ENCODE assay signal across 8 mouse cellular contexts in the genomic region with DNA sequence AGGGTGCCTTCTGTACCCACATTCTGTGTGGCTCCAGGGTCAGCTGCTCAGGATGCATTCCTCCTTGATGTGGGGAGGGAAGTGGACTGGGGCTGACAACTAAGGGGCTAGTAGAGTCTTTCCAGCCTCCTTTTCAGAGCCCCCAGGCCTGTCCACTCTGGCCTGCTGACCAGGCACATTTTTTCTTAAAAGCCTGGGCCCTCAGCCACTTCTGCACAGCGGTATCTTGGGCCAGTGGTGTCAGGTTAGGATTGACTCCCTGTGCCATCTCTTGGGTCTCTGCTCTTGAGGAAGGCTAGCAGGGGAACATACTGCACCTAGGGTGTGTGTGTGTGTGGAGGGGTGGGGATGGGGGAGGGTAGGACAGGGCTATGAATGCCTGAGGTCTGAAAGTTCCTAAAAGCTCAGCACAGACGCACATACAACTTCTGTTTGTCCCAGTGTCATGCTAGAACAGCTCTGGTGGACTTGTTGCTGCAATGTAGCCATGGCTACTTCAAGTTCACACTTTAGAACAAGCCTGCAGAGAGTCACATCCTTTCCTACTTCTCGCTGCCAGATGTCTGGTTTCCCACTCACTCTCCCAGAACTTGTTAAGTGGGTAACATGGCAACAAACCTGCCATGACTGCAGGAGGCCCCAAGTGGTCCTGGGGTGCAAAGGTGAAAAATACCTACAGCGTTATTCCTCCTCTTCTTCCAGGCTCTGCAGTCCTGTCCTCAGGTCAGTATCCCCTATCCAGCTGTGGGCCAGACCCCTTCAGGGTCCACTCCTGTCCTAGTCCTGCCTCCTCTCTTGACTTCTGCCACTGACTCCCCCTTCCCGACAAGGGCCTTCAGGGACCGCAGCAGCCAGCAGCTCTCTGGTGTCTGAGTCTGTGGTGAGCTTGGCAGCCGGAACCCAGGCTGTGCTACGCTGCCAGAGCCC. TPM values are rescaled to one million over a fixed set of nuclear protein-coding genes. Genes with fewer than 3 reads are reported as not detected.
DNase-seq lines count a peak whose midpoint lies in the region; ATAC-seq and TF ChIP-seq lines count a peak whose summit lies in the region.

No protein-coding gene starts in this region.

- intact Hi-C loops in left cerebral cortex, postnatal 25 days (cut with DNase I) = no loop called here

- TF ChIP-seq EP300 in ES-Bruce4 (IDR thresholded peaks at IDR 0.05; ENCODE audit: insufficient read depth, low read depth, low read length) = no peak

- peaks cover 21% of the 10 kb centered on the region for H3K36me3 ChIP-seq in heart, embryonic 14.5 days (ENCODE audit: control insufficient read depth, insufficient read depth, low read length)
- H3K36me3 ChIP-seq in ES-Bruce4 (ENCODE audit: control insufficient read depth, insufficient read depth, low read length, poor library complexity, severe bottlenecking) = no peaks in the 10 kb centered on the region
- no peaks in the 10 kb centered on the region for H3K36me3 ChIP-seq in forebrain, embryonic 11.5 days (ENCODE audit: control insufficient read depth, insufficient read depth, low read length)
- H3K36me3 ChIP-seq in limb, embryonic 12.5 days = peaks cover 25% of the 10 kb centered on the region
- H3K36me3 ChIP-seq in neural tube, embryonic 14.5 days (ENCODE audit: control insufficient read depth, insufficient read depth, low read length) = peaks cover 4% of the 10 kb centered on the region; the same call in 1 of the 2 replicates

- ATAC-seq in heart, embryonic 14.5 days (ENCODE audit: insufficient number of reproducible peaks, insufficient read depth, low FRiP score, low read depth) = no peak
- peak; percentile 19 for ATAC-seq in forebrain, embryonic 11.5 days (replicated peaks; ENCODE audit: low FRiP score)
- peak; percentile 35; the same call in 1 of the 2 replicates for ATAC-seq in limb, embryonic 12.5 days (ENCODE audit: insufficient number of reproducible peaks, insufficient read depth, low FRiP score, low TSS enrichment, low read depth)
- 0 out of 2 replicates have a peak, but pooled peaks have one; percentile 19 for ATAC-seq in neural tube, embryonic 14.5 days (ENCODE audit: low read depth)

- no peaks in the 10 kb centered on the region for H3K9me3 ChIP-seq in heart, embryonic 14.5 days (ENCODE audit: control insufficient read depth, low read length)
- H3K9me3 ChIP-seq in ES-Bruce4 (replicated peaks; ENCODE audit: control insufficient read depth, insufficient read depth, low read length, poor library complexity, severe bottlenecking) = no peaks in the 10 kb centered on the region
- H3K9me3 ChIP-seq in forebrain, embryonic 11.5 days (ENCODE audit: control insufficient read depth, low read length) = no peaks in the 10 kb centered on the region
- no peaks in the 10 kb centered on the region for H3K9me3 ChIP-seq in limb, embryonic 12.5 days
- no peaks in the 10 kb centered on the region for H3K9me3 ChIP-seq in neural tube, embryonic 14.5 days (ENCODE audit: control insufficient read depth, low read length)

- no peak for TF ChIP-seq POLR2A in ES-Bruce4 (IDR thresholded peaks at IDR 0.05; ENCODE audit: insufficient read depth, low read length)

- peak overlapping the region; percentile 51 to 54 for H3K4me3 ChIP-seq in heart, embryonic 14.5 days (ENCODE audit: control insufficient read depth in 1 of 2, insufficient read depth in 1 of 2, low read depth in 1 of 2, low read length in 2 of 2)
- H3K4me3 ChIP-seq in ES-Bruce4 (ENCODE audit: low read depth, low read length) = peak overlapping the region; percentile 76
- peak overlapping the region; percentile 31 for H3K4me3 ChIP-seq in forebrain, embryonic 11.5 days (ENCODE audit: low read depth, low read length)
- peak overlapping the region; percentile 52 for H3K4me3 ChIP-seq in limb, embryonic 12.5 days (replicated peaks)
- H3K4me3 ChIP-seq in neural tube, embryonic 14.5 days (ENCODE audit: low read depth, low read length) = peak overlapping the region; percentile 26

- H3K27ac ChIP-seq in heart, embryonic 14.5 days (replicated peaks in 1 of 2; ENCODE audit: control insufficient read depth in 1 of 2, insufficient read depth in 1 of 2, low read depth in 2 of 2, low read length in 2 of 2) = peak overlapping the region; percentile 85 to 86
- H3K27ac ChIP-seq in ES-Bruce4 (ENCODE audit: insufficient read depth, low read length) = no peak overlapping the region
- H3K27ac ChIP-seq in forebrain, embryonic 11.5 days (ENCODE audit: low read depth, low read length) = no peak overlapping the region
- H3K27ac ChIP-seq in limb, embryonic 12.5 days = peak overlapping the region; percentile 63; the same call in 1 of the 2 replicates
- H3K27ac ChIP-seq in neural tube, embryonic 14.5 days (ENCODE audit: low read depth, low read length) = no peak overlapping the region

- H3K27me3 ChIP-seq in heart, embryonic 14.5 days (ENCODE audit: control insufficient read depth, insufficient read depth, low read length) = peaks cover 5% of the 10 kb centered on the region
- no peaks in the 10 kb centered on the region for H3K27me3 ChIP-seq in ES-Bruce4 (ENCODE audit: control insufficient read depth, insufficient read depth, low read length, poor library complexity, severe bottlenecking)
- H3K27me3 ChIP-seq in forebrain, embryonic 11.5 days (ENCODE audit: control insufficient read depth, insufficient read depth, low read length) = peaks cover 5% of the 10 kb centered on the region; the same call in 1 of the 2 replicates
- H3K27me3 ChIP-seq in limb, embryonic 12.5 days = peaks cover 8% of the 10 kb centered on the region; the same call in 1 of the 2 replicates
- H3K27me3 ChIP-seq in neural tube, embryonic 14.5 days (ENCODE audit: control insufficient read depth, insufficient read depth, low read length) = peaks cover 4% of the 10 kb centered on the region; the same call in 1 of the 2 replicates

- peaks cover 22 to 41% of the 10 kb centered on the region in 2 experiments for H3K4me1 ChIP-seq in heart, embryonic 14.5 days (ENCODE audit: control insufficient read depth in 2 of 2, insufficient read depth in 2 of 2, low read length in 2 of 2)
- peaks cover 6% of the 10 kb centered on the region for H3K4me1 ChIP-seq in ES-Bruce4 (ENCODE audit: control insufficient read depth, insufficient read depth, low read length)
- peaks cover 19% of the 10 kb centered on the region; the same call in 1 of the 2 replicates for H3K4me1 ChIP-seq in forebrain, embryonic 11.5 days (replicated peaks; ENCODE audit: control insufficient read depth, insufficient read depth, low read length)
- peaks cover 30% of the 10 kb centered on the region for H3K4me1 ChIP-seq in limb, embryonic 12.5 days (replicated peaks)
- 0 out of 2 replicates have a peak, but pooled peaks cover 5% of the 10 kb centered on the region for H3K4me1 ChIP-seq in neural tube, embryonic 14.5 days (ENCODE audit: control insufficient read depth, insufficient read depth, low read length)

- peak overlapping the region; percentile 76 for H3K9ac ChIP-seq in heart, embryonic 14.5 days (ENCODE audit: low read length)
- peak overlapping the region; percentile 48 for H3K9ac ChIP-seq in ES-Bruce4 (ENCODE audit: low read depth, poor library complexity, severe bottlenecking)
- H3K9ac ChIP-seq in forebrain, embryonic 11.5 days (ENCODE audit: low read length) = peak overlapping the region; percentile 60
- H3K9ac ChIP-seq in limb, embryonic 12.5 days (replicated peaks) = peak overlapping the region; percentile 59
- peak overlapping the region; percentile 21; the same call in 1 of the 2 replicates for H3K9ac ChIP-seq in neural tube, embryonic 14.5 days (replicated peaks; ENCODE audit: low read depth, low read length)

- no peak for DNase-seq in heart, adult 8-10 months (ENCODE audit: low spot score)
- DNase-seq in forebrain, embryonic 11.5 days (ENCODE audit: low spot score) = peak; percentile 51
- DNase-seq in right cerebral cortex, adult 18-20 months = no peak
- DNase-seq in left cerebral cortex, postnatal 25 days (ENCODE audit: low spot score in 2 of 2) = no peak

- H3K4me2 ChIP-seq in heart, embryonic 14.5 days (ENCODE audit: low read length) = peak overlapping the region; percentile 88
- H3K4me2 ChIP-seq in forebrain, embryonic 11.5 days (ENCODE audit: low read depth, low read length, severe bottlenecking) = peak overlapping the region; percentile 51
- peak overlapping the region; percentile 98 for H3K4me2 ChIP-seq in limb, embryonic 12.5 days
- peak overlapping the region; percentile 53 for H3K4me2 ChIP-seq in neural tube, embryonic 14.5 days (ENCODE audit: low read depth, low read length)

- TF ChIP-seq CTCF in ES-Bruce4 (IDR thresholded peaks at IDR 0.05; ENCODE audit: low read depth, low read length) = no peak

- 7% methylated on average over 8 of the region's 8 CpGs for WGBS in heart, embryonic 14.5 days
- 6% methylated on average over 8 of the region's 8 CpGs for WGBS in forebrain, embryonic 11.5 days
- WGBS in limb, embryonic 12.5 days = 10% methylated on average over 8 of the region's 8 CpGs
- 15% methylated on average over 8 of the region's 8 CpGs for whole genome bisulfite sequencing in neural tube, embryonic 14.5 days

RNA-seq across cellular contexts. Expression of gene Mxra8, which starts 0.9 kb away (rescaled TPM):
- 55.5 and 75.6 TPM in 2 replicates for polyA plus RNA-seq in heart, embryonic 14.5 days (2014; fragmentation: Nextera tagmentation; extraction: Ambion mirVana)
- 10 to 100 TPM; 19.7 to 30.4 (median 24.4) TPM for total RNA-seq in heart, adult 8-10 months (2022)
- polyA plus RNA-seq in ES-Bruce4 (2011; ENCODE audit: insufficient read depth, insufficient read length, low read depth, missing spikeins) = 21.1 and 26.1 TPM in 2 replicates
- polyA plus RNA-seq in forebrain, embryonic 11.5 days (2014; fragmentation: Nextera tagmentation; extraction: Ambion mirVana) = 28.8 and 29.3 TPM in 2 replicates
- polyA plus RNA-seq in limb, embryonic 12.5 days (2016; fragmentation: Nextera tagmentation; extraction: Ambion mirVana) = 44.9 and 62.1 TPM in 2 replicates
- 9.6 and 24.0 TPM in 2 replicates for polyA plus RNA-seq in neural tube, embryonic 14.5 days (2014; fragmentation: Nextera tagmentation; extraction: Ambion mirVana)
- 1 to 10 TPM; 7.0 to 8.4 TPM for total RNA-seq in left cerebral cortex, postnatal 25 days (2021)

RNA-seq across cellular contexts. Expression of gene Dvl1, which starts 6.9 kb away (rescaled TPM):
- 9.1 and 10.9 TPM in 2 replicates for polyA plus RNA-seq in heart, embryonic 14.5 days (2014; fragmentation: Nextera tagmentation; extraction: Ambion mirVana)
- 10 to 100 TPM; 41.3 to 50.7 (median 49.8) TPM for total RNA-seq in heart, adult 8-10 months (2022)
- polyA plus RNA-seq in ES-Bruce4 (2011; ENCODE audit: insufficient read depth, insufficient read length, low read depth, missing spikeins) = 15.2 and 20.3 TPM in 2 replicates
- 17.9 and 18.0 TPM in 2 replicates for polyA plus RNA-seq in forebrain, embryonic 11.5 days (2014; fragmentation: Nextera tagmentation; extraction: Ambion mirVana)
- 5.5 and 14.7 TPM in 2 replicates for polyA plus RNA-seq in limb, embryonic 12.5 days (2016; fragmentation: Nextera tagmentation; extraction: Ambion mirVana)
- 14.0 and 16.1 TPM in 2 replicates for polyA plus RNA-seq in neural tube, embryonic 14.5 days (2014; fragmentation: Nextera tagmentation; extraction: Ambion mirVana)
- 10 to 100 TPM; 87.9 to 88.0 TPM for total RNA-seq in left cerebral cortex, postnatal 25 days (2021)

RNA-seq across cellular contexts. Expression of gene Aurkaip1, which starts 9.3 kb away (rescaled TPM):
- polyA plus RNA-seq in heart, embryonic 14.5 days (2014; fragmentation: Nextera tagmentation; extraction: Ambion mirVana) = 112 and 118 TPM in 2 replicates
- total RNA-seq in heart, adult 8-10 months (2022) = 100 to 1,000 TPM; 112 to 128 (median 117) TPM
- polyA plus RNA-seq in ES-Bruce4 (2011; ENCODE audit: insufficient read depth, insufficient read length, low read depth, missing spikeins) = 70.6 and 76.0 TPM in 2 replicates
- polyA plus RNA-seq in forebrain, embryonic 11.5 days (2014; fragmentation: Nextera tagmentation; extraction: Ambion mirVana) = 132 and 141 TPM in 2 replicates
- 146 and 151 TPM in 2 replicates for polyA plus RNA-seq in limb, embryonic 12.5 days (2016; fragmentation: Nextera tagmentation; extraction: Ambion mirVana)
- 120 and 127 TPM in 2 replicates for polyA plus RNA-seq in neural tube, embryonic 14.5 days (2014; fragmentation: Nextera tagmentation; extraction: Ambion mirVana)
- 100 to 1,000 TPM in 1 of 2 experiments, 10 to 100 TPM in 1; 99.6 to 104 TPM for total RNA-seq in left cerebral cortex, postnatal 25 days (2021)

RNA-seq across cellular contexts. Expression of gene Tas1r3, which starts 22.8 kb away (rescaled TPM):
- polyA plus RNA-seq in heart, embryonic 14.5 days (2014; fragmentation: Nextera tagmentation; extraction: Ambion mirVana) = 0.09 and 0.12 TPM in 2 replicates
- total RNA-seq in heart, adult 8-10 months (2022) = under 1 TPM; 0.17 to 0.19 (median 0.19) TPM
- polyA plus RNA-seq in ES-Bruce4 (2011; ENCODE audit: insufficient read depth, insufficient read length, low read depth, missing spikeins) = 0.28 and 0.44 TPM in 2 replicates
- polyA plus RNA-seq in forebrain, embryonic 11.5 days (2014; fragmentation: Nextera tagmentation; extraction: Ambion mirVana) = 0.45 and 0.60 TPM in 2 replicates
- 0.39 and 0.74 TPM in 2 replicates for polyA plus RNA-seq in limb, embryonic 12.5 days (2016; fragmentation: Nextera tagmentation; extraction: Ambion mirVana)
- 0.45 and 0.47 TPM in 2 replicates for polyA plus RNA-seq in neural tube, embryonic 14.5 days (2014; fragmentation: Nextera tagmentation; extraction: Ambion mirVana)
- total RNA-seq in left cerebral cortex, postnatal 25 days (2021) = under 1 TPM; 0.27 to 0.32 TPM

RNA-seq across cellular contexts. Expression of gene Ccnl2, which starts 28.1 kb away (rescaled TPM):
- polyA plus RNA-seq in heart, embryonic 14.5 days (2014; fragmentation: Nextera tagmentation; extraction: Ambion mirVana) = 120 and 126 TPM in 2 replicates
- total RNA-seq in heart, adult 8-10 months (2022) = 10 to 100 TPM; 20.3 to 30.7 (median 26.2) TPM
- 86.1 and 87.6 TPM in 2 replicates for polyA plus RNA-seq in ES-Bruce4 (2011; ENCODE audit: insufficient read depth, insufficient read length, low read depth, missing spikeins)
- polyA plus RNA-seq in forebrain, embryonic 11.5 days (2014; fragmentation: Nextera tagmentation; extraction: Ambion mirVana) = 162 and 186 TPM in 2 replicates
- 241 and 256 TPM in 2 replicates for polyA plus RNA-seq in limb, embryonic 12.5 days (2016; fragmentation: Nextera tagmentation; extraction: Ambion mirVana)
- polyA plus RNA-seq in neural tube, embryonic 14.5 days (2014; fragmentation: Nextera tagmentation; extraction: Ambion mirVana) = 153 and 173 TPM in 2 replicates
- 10 to 100 TPM; 65.7 to 78.1 TPM for total RNA-seq in left cerebral cortex, postnatal 25 days (2021)

Comparison
In these comparisons a context has a peak if more than half of its experiments do, and no peak if none do; other contexts are left out.
1. H3K27ac ChIP-seq: peak in heart, embryonic 14.5 days (2 of 2) and limb, embryonic 12.5 days (single experiment); none in ES-Bruce4 (single experiment), forebrain, embryonic 11.5 days (single experiment) and neural tube, embryonic 14.5 days (single experiment).
2. H3K4me3 ChIP-seq: peak in every context shown above with its lines; median percentile 76 in ES-Bruce4; 52 in heart, embryonic 14.5 days; 52 in limb, embryonic 12.5 days; 31 in forebrain, embryonic 11.5 days; 26 in neural tube, embryonic 14.5 days.
3. H3K9ac ChIP-seq: peak in every context shown above with its lines; median percentile 76 in heart, embryonic 14.5 days; 60 in forebrain, embryonic 11.5 days; 59 in limb, embryonic 12.5 days; 48 in ES-Bruce4; 21 in neural tube, embryonic 14.5 days.
4. Peak in every context shown above with its lines, with median percentiles within 50 percentile points of each other: H3K4me2 ChIP-seq.